Mouse (Mus musculus) embryonic fibroblast, embryonic 13.5 days (primary cell): Measurements from ENCODE around the gene Nxph3.

ENCODE experiments used
- CTCF ChIP-seq: IDR thresholded peaks from 2 replicates; pipeline ENCODE4 v1.5.1; 2011; ENCODE audit warnings: mild to moderate bottlenecking, control low read depth, low read length, moderate library complexity, borderline replicate concordance; ENCODE audit not compliant: insufficient read depth
- POLR2A ChIP-seq: IDR thresholded peaks from 2 replicates; pipeline ENCODE4 v1.6.1; 2011; ENCODE audit warnings: low read depth, mild to moderate bottlenecking, control low read depth, low read length, moderate library complexity

- TF ChIP-seq POLR2A (no peak), CTCF (no peak)
Observed at GRCm38 (mm10) chr11:95512383-95512782, 2.0 kb downstream of the Nxph3 start.
